Mouse (Mus musculus) hindbrain, embryonic 13.5 days (tissue): ENCODE measurements around the gene Hdac7. TPM values are rescaled to one million over a fixed set of nuclear protein-coding genes. Genes with fewer than 3 reads are reported as not detected.
"Not testable (repeated sequence)": the region's sequence is repeated elsewhere in the genome, so short reads cannot be mapped to it uniquely, and the experiment has no call there.

Experiments used
- ATAC-seq: fragments of 200-750 bp; cut with Nextera tagmentation; 2 replicates; pipeline ENCODE4 v1.8.0; 2017; ENCODE audit warnings: moderate TSS enrichment; ENCODE audit not compliant: low FRiP score
- H3K27ac ChIP-seq: fragments of 300-500 bp; sonication (generic); 2 replicates; pipeline ENCODE4 v1.5.1; 2015; ENCODE audit warnings: inconsistent platforms, mild to moderate bottlenecking, moderate library complexity
- H3K27me3 ChIP-seq: fragments of 300-500 bp; sonication (generic); 2 replicates; pipeline ENCODE4 v1.6.1; 2015; ENCODE audit warnings: mild to moderate bottlenecking, inconsistent platforms
- H3K36me3 ChIP-seq: fragments of 300-500 bp; sonication (generic); 2 replicates; pipeline ENCODE4 v1.6.1; 2015; ENCODE audit warnings: mild to moderate bottlenecking, inconsistent platforms
- H3K4me1 ChIP-seq: fragments of 300-500 bp; sonication (generic); replicated peaks from 2 replicates; pipeline ENCODE4 v1.6.1; 2015; ENCODE audit warnings: inconsistent platforms
- H3K4me2 ChIP-seq: fragments of 300-500 bp; sonication (generic); 2 replicates; pipeline ENCODE4 v1.6.1; 2015; ENCODE audit warnings: inconsistent platforms, mild to moderate bottlenecking, moderate library complexity
- H3K4me3 ChIP-seq: fragments of 300-500 bp; sonication (generic); 2 replicates; pipeline ENCODE4 v1.5.1; 2015; ENCODE audit warnings: mild to moderate bottlenecking, inconsistent platforms
- H3K9ac ChIP-seq: fragments of 300-500 bp; sonication (generic); 2 replicates; pipeline ENCODE4 v1.6.1; 2015; ENCODE audit warnings: mild to moderate bottlenecking, inconsistent platforms
- H3K9me3 ChIP-seq: fragments of 300-500 bp; sonication (generic); 2 replicates; pipeline ENCODE4 v1.6.1; 2016; ENCODE audit warnings: inconsistent platforms
- WGBS: fragments of 180-500 bp; shearing (Covaris S2); methylation state at CpG from one replicate; pipeline ENCODE4 v1.1.7; 2015; 5-methylcytosine and 5-hydroxymethylcytosine counted together
- polyA plus RNA-seq: library from polyadenylated mRNA; unstranded; fragments of >200 nt; fragmentation: Nextera tagmentation; extraction: Ambion mirVana; gene quantifications from 2 replicates; pipeline ENCODE4 v1.2.1, GENCODE M21; 2015

Gene Hdac7
- polyA plus RNA-seq, 1 experiment from 2014 or later: 27.9 TPM

DNA sequence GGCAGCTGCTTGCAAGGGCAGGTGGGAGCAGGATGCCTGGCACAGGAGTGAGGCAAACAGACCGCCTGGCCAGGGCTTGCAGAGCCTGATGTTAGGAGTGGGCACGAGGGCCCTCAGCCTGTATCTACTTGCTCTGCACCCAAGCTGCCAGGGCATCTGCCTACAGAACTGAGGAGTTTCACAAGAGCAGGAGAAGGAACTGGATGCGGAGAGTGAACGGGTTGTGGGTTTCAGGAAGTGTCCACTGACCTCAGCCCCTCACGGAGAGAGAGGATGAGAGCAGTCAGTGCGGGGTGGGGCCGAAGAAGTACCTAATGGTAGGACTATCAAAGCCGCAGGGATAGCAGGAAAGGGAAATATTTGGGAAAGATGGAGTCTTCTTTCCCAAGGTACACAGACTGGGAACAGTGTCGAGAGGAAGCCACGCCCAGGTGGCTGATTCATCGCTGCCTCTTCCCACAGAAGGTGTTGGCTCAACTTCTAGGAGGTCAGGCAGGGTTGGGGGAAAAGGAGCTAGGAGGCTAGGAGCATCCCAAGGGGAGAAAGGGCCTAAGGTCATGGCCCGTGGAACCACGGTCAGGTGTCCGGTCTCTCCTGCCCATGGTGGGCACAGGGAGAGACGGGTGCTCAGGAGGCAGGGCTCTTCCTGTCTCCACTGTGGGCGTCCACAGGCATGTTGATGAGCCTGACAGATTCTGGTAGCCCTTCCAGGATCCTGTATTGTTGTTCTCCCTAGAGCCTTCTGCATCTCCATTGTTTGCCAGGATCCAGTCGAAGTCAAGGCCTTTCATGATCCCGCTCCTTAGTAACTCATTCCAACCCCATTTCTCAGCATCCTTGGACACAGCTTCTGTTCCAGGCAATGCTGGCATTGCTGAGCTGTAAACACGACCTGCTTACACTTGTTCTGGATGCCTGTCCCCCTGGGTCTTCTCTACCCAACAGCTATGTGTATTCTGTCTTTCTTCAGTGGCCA lies 27.0 kb upstream of the Hdac7 start:
- H3K36me3 ChIP-seq: no peaks in the 10 kb centered on the region

DNA sequence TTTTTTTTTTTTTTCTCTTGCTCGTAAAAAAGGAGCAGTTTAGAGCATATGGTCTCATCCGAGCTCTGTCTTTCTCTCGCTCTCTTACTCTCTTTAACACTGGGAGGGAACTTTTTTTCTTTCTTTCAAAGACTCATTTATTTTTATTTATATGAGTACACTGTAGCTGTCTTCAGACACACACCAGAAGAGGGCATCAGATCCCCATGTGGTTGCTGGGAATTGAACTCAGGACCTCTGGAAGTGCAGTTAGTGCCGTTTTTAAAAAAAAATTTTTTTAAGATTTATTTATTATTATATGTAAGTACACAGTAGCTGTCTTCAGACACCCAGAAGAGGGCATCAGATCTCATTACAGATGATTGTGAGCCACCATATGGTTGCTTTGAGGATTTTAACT lies 25.8 kb upstream of the Hdac7 start:
- not testable (repeated sequence) for H3K9ac ChIP-seq, H3K4me1 ChIP-seq, H3K27ac ChIP-seq, H3K27me3 ChIP-seq, H3K36me3 ChIP-seq, H3K9me3 ChIP-seq, H3K4me2 ChIP-seq, H3K4me3 ChIP-seq, ATAC-seq
- 75% methylated on average over 4 of the region's 4 CpGs for WGBS

More for the DNA sequence above, 27.0 kb upstream of the Hdac7 start:
- Histone ChIP-seq H3K4me3 (no peak overlapping the region), H3K4me1 (no peaks in the 10 kb centered on the region), H3K27ac (no peak overlapping the region), H3K9ac (no peak overlapping the region), H3K27me3 (no peaks in the 10 kb centered on the region), H3K4me2 (no peak overlapping the region), H3K9me3 (peaks cover under 1% of the 10 kb centered on the region; the same call in 1 of the 2 replicates)
- no peak for ATAC-seq
- 82% methylated on average over 19 of the region's 19 CpGs for WGBS

DNA sequence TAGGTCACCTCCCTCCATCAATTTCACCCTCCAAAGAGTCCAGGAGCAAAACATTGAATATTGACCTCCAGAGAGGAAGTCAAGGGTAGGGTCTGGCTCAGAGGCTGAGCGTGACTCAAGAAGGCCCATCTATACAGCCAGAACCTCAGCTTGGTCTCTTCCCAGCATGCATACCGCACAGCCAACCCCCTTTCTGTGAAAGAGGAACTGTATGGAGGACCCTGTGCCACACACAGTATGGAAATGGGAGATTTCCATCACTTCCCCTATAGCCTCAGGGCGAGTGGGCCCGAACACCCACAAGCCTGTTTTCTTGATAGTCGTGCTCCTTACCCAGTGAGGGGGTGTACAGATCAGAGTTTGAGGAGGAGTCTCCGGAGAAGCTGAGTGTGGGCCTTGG lies 24.7 kb upstream of the Hdac7 start:
- Histone ChIP-seq H3K4me2 (no peak overlapping the region), H3K4me1 (no peaks in the 10 kb centered on the region), H3K4me3 (no peak overlapping the region), H3K27me3 (no peaks in the 10 kb centered on the region), H3K9ac (no peak overlapping the region), H3K9me3 (peaks cover 3% of the 10 kb centered on the region; the same call in 1 of the 2 replicates), H3K27ac (no peak overlapping the region), H3K36me3 (no peaks in the 10 kb centered on the region)
- ATAC-seq: no peak
- 87% methylated on average over 6 of the region's 6 CpGs for WGBS

DNA sequence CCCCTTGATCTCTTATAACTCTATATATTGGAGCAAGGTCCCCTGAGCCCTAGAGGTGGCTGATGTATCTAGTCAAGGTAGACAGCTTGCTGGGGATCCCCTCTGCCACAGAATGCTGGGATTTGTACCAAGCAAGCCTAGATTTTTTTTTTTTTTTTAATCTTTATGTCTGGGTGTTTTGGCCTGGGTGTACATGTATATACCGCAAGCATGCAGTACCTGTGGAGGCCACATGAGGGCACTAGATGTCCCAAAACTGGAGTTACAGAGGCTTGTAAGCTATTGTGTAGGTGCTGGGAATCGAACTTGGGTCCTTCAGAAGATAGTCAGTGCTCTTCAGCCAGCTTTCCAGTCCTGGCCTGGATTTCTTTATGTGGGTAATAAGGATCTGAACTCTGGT lies 21.7 kb upstream of the Hdac7 start:
- H3K27me3 ChIP-seq: no peaks in the 10 kb centered on the region
- no peak overlapping the region for H3K27ac ChIP-seq
- no peaks in the 10 kb centered on the region for H3K36me3 ChIP-seq
- no peak overlapping the region for H3K9ac ChIP-seq
- no peak for ATAC-seq
- no peak overlapping the region for H3K4me2 ChIP-seq
- no peak overlapping the region for H3K4me3 ChIP-seq
- WGBS: 97% methylated on average over 2 of the region's 2 CpGs
- peaks cover 3% of the 10 kb centered on the region; the same call in 1 of the 2 replicates for H3K9me3 ChIP-seq
- no peaks in the 10 kb centered on the region for H3K4me1 ChIP-seq

DNA sequence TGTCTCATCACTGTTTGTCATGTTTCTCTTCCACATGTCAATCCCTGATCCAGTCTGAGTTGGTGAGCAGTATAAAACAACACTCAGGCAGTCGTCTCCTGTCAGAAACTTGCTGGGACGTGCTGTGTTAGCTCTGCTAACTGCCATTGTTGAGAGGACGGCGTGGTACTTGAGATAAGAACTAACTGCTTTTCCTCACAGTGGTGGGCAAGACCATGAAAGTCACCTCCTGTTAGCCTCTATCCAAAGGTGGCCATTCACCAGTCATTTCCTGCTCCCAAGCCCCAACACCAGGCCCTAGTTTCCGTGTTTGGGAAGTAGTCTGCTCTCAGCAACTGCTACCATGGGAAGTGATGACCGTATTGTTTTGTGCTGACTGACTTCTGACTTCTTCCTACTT lies 20.9 kb upstream of the Hdac7 start:
- Histone ChIP-seq H3K36me3 (no peaks in the 10 kb centered on the region), H3K27ac (no peak overlapping the region), H3K4me3 (no peak overlapping the region), H3K4me1 (no peaks in the 10 kb centered on the region), H3K4me2 (no peak overlapping the region), H3K9me3 (peaks cover 3% of the 10 kb centered on the region; the same call in 1 of the 2 replicates), H3K27me3 (no peaks in the 10 kb centered on the region), H3K9ac (no peak overlapping the region)
- 74% methylated on average over 6 of the region's 6 CpGs for WGBS
- ATAC-seq: no peak

DNA sequence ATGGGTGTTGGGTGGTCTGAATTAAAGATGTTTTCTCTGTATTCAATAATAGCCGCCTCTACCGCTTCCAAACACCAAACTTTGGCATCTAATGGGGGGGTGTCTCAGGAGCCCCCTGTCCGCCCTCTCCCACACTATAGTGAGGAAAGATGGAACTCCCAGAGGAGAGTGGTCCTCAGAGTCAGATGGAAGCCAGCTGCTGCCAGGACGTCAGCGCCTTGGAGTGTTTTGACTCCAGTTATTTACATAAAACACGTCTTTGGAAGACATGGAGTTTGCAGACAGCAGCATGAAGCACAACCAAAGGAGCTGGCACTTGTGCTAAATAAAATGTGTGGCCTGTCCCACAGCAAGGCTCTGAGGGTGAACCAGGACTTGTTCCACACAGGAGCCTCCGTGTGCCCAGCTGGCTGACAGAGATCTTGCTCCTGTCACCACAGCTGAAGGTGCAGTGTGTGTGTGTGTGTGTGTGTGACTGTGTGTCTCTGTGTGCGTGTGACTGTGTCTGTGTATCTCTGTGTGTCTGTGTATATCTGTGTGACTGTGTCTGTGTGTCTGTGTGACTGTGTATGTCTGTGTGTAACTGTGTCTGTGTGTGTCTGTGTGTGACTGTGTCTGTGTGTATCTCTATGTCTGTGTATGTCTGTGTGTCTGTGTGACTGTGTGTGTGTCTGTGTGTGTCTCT lies 20.2 kb upstream of the Hdac7 start:
- H3K36me3 ChIP-seq: no peaks in the 10 kb centered on the region
- H3K4me2 ChIP-seq: no peak overlapping the region
- ATAC-seq: no peak
- H3K9me3 ChIP-seq: peaks cover 3% of the 10 kb centered on the region; the same call in 1 of the 2 replicates
- WGBS: 75% methylated on average over 8 of the region's 8 CpGs
- H3K27me3 ChIP-seq: no peaks in the 10 kb centered on the region
- H3K27ac ChIP-seq: no peak overlapping the region
- no peaks in the 10 kb centered on the region for H3K4me1 ChIP-seq
- H3K4me3 ChIP-seq: no peak overlapping the region
- no peak overlapping the region for H3K9ac ChIP-seq

DNA sequence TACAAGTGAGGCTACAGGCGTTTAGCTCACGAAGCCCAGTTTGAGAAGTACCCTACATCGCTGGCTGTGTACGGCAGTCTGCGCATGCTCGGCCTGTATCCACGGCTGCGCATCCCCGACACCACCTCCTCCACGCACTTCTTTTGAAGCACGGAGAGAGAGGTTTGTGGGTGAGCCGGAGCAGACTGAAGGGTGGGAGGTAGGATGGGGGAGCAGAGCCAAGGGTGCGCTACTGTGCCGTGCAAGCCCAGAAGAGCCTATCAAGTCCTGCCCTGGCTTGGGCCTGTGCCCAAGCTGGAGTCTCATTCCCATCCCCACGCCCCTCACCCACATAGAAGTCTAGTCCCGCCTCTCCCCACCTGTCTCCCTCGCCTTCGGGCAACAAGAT lies 19.2 kb upstream of the Hdac7 start:
- Histone ChIP-seq H3K9ac (no peak overlapping the region), H3K4me1 (no peaks in the 10 kb centered on the region), H3K4me2 (no peak overlapping the region), H3K9me3 (peaks cover 3% of the 10 kb centered on the region; the same call in 1 of the 2 replicates), H3K27ac (no peak overlapping the region), H3K36me3 (no peaks in the 10 kb centered on the region), H3K4me3 (no peak overlapping the region), H3K27me3 (no peaks in the 10 kb centered on the region)
- ATAC-seq: no peak
- 86% methylated on average over 18 of the region's 18 CpGs for WGBS

DNA sequence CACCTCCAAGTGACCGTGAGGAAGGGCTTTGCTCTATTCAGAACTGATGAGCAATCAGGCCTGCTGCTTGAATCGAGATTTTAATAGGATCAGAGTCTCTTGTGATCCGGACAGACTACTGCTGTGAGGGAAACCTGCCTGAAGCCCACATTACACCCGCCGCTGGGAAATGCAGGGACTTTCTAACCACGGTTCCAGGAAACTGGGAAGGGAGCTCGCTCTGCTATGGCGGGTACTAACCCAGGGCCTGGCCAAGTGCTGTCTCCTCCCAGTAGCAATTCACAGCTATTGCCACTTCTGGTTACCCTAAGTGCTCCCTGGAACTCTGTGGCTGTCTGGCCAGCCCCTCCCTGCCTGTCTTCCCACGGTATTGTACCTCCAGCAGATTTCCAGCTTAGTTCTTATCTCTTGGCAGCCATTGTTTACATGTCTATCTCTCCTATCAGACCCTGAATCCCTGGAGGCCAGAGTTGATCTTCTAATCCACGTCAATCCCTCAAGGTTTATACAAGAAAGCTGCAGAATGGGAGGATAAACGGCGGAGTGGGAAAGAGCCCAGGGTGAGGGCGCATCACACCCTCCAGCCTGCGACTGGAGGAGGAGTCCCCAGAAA lies 18.7 kb upstream of the Hdac7 start:
- H3K4me1 ChIP-seq: no peaks in the 10 kb centered on the region
- no peaks in the 10 kb centered on the region for H3K36me3 ChIP-seq
- peaks cover 3% of the 10 kb centered on the region; the same call in 1 of the 2 replicates for H3K9me3 ChIP-seq
- WGBS: 67% methylated on average over 14 of the region's 14 CpGs
- H3K27ac ChIP-seq: no peak overlapping the region
- H3K27me3 ChIP-seq: no peaks in the 10 kb centered on the region
- no peak overlapping the region for H3K4me2 ChIP-seq
- no peak overlapping the region for H3K9ac ChIP-seq
- no peak overlapping the region for H3K4me3 ChIP-seq
- no peak for ATAC-seq

DNA sequence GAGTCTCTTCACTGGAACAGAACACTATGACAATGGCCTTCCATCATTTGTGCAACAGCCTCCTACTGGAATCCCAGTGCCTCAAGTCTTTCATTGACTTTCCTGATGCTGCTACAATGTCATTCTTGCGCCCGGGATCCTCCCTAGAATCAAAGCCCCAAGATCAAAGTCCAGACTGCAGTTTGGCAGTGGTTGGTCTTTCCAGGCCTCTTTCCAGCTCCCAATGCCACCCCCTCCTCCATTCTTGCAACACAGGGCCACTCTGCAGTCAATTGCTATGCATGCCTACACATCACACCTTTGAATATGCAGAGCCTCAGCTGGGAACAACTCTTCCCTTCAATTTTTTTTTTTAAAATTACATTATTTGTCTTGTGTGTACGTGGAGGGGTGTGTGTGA lies 16.1 kb upstream of the Hdac7 start:
- Histone ChIP-seq H3K9me3 (no peaks in the 10 kb centered on the region), H3K4me2 (no peak overlapping the region), H3K27ac (no peak overlapping the region), H3K4me3 (no peak overlapping the region), H3K9ac (no peak overlapping the region), H3K4me1 (no peaks in the 10 kb centered on the region), H3K27me3 (no peaks in the 10 kb centered on the region), H3K36me3 (no peaks in the 10 kb centered on the region)
- no peak for ATAC-seq
- WGBS: 78% methylated on average over 3 of the region's 3 CpGs

DNA sequence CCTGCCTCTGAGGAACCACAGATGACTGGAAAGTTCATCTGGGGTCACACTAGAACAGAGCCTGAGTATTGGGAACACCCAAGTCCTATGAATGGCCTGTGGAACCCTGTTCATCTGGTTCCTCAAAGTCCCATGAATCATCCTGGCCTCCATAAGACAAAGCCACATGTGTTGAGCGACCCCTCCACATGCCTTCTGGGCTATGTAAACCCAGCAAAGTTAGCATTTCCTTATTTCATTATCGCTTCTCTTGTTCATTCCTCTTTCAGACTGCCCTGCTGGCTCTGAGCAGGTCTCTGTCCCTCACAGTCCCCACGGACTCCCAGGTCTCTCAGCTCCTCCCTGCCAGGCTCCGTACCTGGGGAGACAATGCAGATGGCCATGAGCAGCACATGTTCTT lies 14.1 kb upstream of the Hdac7 start:
- Histone ChIP-seq H3K36me3 (no peaks in the 10 kb centered on the region), H3K4me1 (no peaks in the 10 kb centered on the region), H3K4me2 (no peak overlapping the region), H3K27ac (no peak overlapping the region), H3K27me3 (no peaks in the 10 kb centered on the region), H3K9me3 (no peaks in the 10 kb centered on the region), H3K4me3 (no peak overlapping the region), H3K9ac (no peak overlapping the region)
- WGBS: 81% methylated on average over 4 of the region's 4 CpGs
- ATAC-seq: no peak

DNA sequence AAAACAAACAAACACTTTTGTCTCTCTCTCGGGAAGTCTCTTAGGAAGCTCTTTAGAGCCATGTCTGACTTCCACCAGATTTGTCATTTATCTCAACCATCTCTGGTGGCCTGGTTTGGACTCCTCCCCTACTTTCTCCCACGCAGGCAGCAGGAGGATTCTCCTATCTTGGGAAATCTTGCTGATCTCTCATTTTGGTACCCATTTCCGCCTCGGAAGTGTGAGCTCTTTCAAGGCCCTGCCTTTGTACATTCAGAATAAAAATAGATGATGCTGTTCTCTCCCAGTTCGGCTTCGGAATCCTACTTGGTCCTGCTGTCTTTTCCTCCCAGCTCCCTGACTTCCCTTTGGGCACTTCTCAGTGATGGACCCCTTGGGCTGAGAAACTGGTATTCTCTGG lies 10.2 kb upstream of the Hdac7 start:
- no peak overlapping the region for H3K4me2 ChIP-seq
- 67% methylated on average over 6 of the region's 6 CpGs for WGBS
- H3K9ac ChIP-seq: no peak overlapping the region
- H3K27me3 ChIP-seq: no peaks in the 10 kb centered on the region
- no peak for ATAC-seq
- H3K9me3 ChIP-seq: no peaks in the 10 kb centered on the region
- H3K4me1 ChIP-seq: no peaks in the 10 kb centered on the region
- no peak overlapping the region for H3K27ac ChIP-seq
- H3K4me3 ChIP-seq: no peak overlapping the region
- H3K36me3 ChIP-seq: no peaks in the 10 kb centered on the region

DNA sequence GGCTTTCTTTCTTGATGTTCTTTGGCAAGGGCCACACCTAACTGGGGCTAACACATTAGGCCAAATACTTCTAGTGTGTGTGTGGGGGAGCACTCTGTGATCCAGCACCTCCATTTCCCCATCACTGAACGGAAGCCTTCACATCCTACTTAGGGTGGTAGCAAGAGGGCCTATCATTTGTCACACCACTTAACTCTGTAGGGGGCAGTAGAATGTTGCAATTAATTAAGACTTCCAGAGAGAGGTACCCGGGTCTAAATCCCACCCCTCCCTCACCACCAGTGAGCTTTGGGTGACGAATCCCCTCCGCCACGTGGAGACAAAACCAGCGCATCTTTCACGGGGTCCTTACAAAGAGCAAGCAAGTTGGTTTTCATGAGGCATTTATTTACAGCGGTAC lies 9.8 kb upstream of the Hdac7 start:
- no peaks in the 10 kb centered on the region for H3K9me3 ChIP-seq
- 39% methylated on average over 8 of the region's 8 CpGs for WGBS
- H3K9ac ChIP-seq: no peak overlapping the region
- no peak overlapping the region for H3K27ac ChIP-seq
- no peak for ATAC-seq
- no peaks in the 10 kb centered on the region for H3K27me3 ChIP-seq
- H3K4me2 ChIP-seq: no peak overlapping the region
- no peaks in the 10 kb centered on the region; the same call in 1 of the 2 replicates for H3K4me1 ChIP-seq
- H3K4me3 ChIP-seq: no peak overlapping the region
- H3K36me3 ChIP-seq: no peaks in the 10 kb centered on the region
